Mouse (Mus musculus): ENCODE results near the gene Slc6a16.

GRCm38 (mm10) chr7:45240109-45240508 lies 776 bp upstream of the Slc6a16 start:
- TF ChIP-seq CTCF (IDR thresholded peaks at IDR 0.05; ENCODE audit: borderline replicate concordance, extremely low read depth, insufficient read depth, insufficient read length) (no peak), POLR2A (IDR thresholded peaks at IDR 0.05; ENCODE audit: borderline replicate concordance, extremely low read depth, insufficient read depth, insufficient read length, poor library complexity, severe bottlenecking) (no peak)

Data from brain, embryonic 14.5 days (tissue).